Mouse (Mus musculus): Measurements from ENCODE around the gene Spsb2. TPM values are rescaled to one million over a fixed set of nuclear protein-coding genes. Genes with fewer than 3 reads are reported as not detected.
"Not testable (repeated sequence)": the region's sequence is repeated elsewhere in the genome, so short reads cannot be mapped to it uniquely, and the experiment has no call there.

Gene Spsb2
- total RNA-seq, 1 experiment, result 10.1 TPM

DNA sequence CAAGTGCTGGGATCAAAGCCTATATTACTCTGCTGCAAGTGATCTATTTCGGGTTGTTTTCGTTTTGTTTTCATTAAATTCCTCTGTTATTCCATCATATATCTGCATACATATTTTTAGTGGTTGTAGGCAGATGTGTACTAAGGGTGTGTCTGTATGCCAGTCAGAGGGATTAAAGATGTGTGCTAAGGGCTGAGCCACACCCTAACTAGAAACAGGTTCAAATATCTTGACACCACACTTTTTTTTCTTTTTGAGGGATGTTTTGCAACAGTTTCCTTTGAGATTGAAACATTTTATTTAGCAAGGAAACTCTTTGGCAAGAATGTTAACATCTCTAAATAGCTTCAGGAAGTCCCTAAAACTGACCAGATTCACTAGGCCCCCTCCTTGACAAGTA, 12.3 kb upstream of the Spsb2 start:
- DNase-seq (ENCODE audit: low read depth, low spot score), result no peak
- no peak overlapping the region for H3K4me3 ChIP-seq (ENCODE audit: insufficient read depth in 1 of 2, low read depth in 1 of 2, low read length in 2 of 2, poor library complexity in 1 of 2, severe bottlenecking in 1 of 2)
- peaks cover 0 to 5% of the 10 kb centered on the region in 2 experiments; a peak in 2 of 4 replicates for H3K4me1 ChIP-seq (ENCODE audit: control insufficient read depth in 2 of 2, insufficient read depth in 2 of 2, low read length in 2 of 2, poor library complexity in 1 of 2)
- peaks cover 3% of the 10 kb centered on the region; the same call in 1 of the 2 replicates for H3K36me3 ChIP-seq (ENCODE audit: control insufficient read depth, insufficient read depth, low read length, poor library complexity, severe bottlenecking)
- H3K27ac ChIP-seq (ENCODE audit: insufficient read depth, low read depth, low read length, poor library complexity, severe bottlenecking), result peak overlapping the region; percentile 82
- TF ChIP-seq HCFC1 (IDR thresholded peaks at IDR 0.05; ENCODE audit: borderline replicate concordance, insufficient read depth, low read length) (no peak), MAFK (IDR thresholded peaks at IDR 0.05; ENCODE audit: insufficient read depth, low read depth, low read length) (no peak), ZC3H11A (IDR thresholded peaks at IDR 0.05; ENCODE audit: borderline replicate concordance, low read depth, low read length) (no peak), ZNF384 (IDR thresholded peaks at IDR 0.05; ENCODE audit: low read depth, low read length) (no peak), CHD2 (IDR thresholded peaks at IDR 0.05; ENCODE audit: low read depth, low read length) (no peak)
- no peak overlapping the region; the same call in 1 of the 2 replicates for H3K9ac ChIP-seq (ENCODE audit: insufficient read depth, low read depth, low read length, poor library complexity, severe bottlenecking)
- in situ Hi-C loops (cut with MboI; ENCODE audit: low sequenced_read_pairs in 2 of 2, unreplicated experiment in 2 of 2), result no loop called here
- no peaks in the 10 kb centered on the region for H3K9me3 ChIP-seq (ENCODE audit: control insufficient read depth, insufficient read depth, low read depth, low read length)

DNA sequence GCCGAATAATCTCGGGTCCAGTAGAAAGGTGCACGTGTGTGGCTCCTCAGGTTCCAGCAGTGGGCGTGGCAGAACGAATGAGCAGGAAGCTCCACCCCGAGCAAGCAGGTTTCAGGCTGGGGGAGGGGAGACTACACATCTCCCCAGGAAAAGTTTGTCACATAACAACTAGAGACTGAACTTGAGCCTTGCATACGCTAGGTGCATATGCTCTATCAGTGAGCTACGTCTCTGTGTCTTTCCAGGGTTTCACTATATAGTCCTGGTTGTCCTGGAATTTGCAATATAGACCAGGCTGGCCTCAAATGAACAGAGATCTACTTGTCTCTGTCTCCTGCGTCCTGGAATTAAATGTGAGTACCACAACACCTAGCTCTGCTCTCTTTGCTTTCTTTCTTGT, 6.1 kb upstream of the Spsb2 start:
- peak overlapping the region; percentile 54; the same call in 1 of the 2 replicates for H3K9ac ChIP-seq (ENCODE audit: insufficient read depth, low read depth, low read length, poor library complexity, severe bottlenecking)
- in situ Hi-C loops (cut with MboI; ENCODE audit: low sequenced_read_pairs in 2 of 2, unreplicated experiment in 2 of 2); H3K36me3 ChIP-seq (ENCODE audit: control insufficient read depth, insufficient read depth, low read length, poor library complexity, severe bottlenecking); DNase-seq (ENCODE audit: low read depth, low spot score); H3K9me3 ChIP-seq (ENCODE audit: control insufficient read depth, insufficient read depth, low read depth, low read length); H3K4me1 ChIP-seq (ENCODE audit: control insufficient read depth in 2 of 2, insufficient read depth in 2 of 2, low read length in 2 of 2, poor library complexity in 1 of 2): not testable (repeated sequence)
- H3K27ac ChIP-seq (ENCODE audit: insufficient read depth, low read depth, low read length, poor library complexity, severe bottlenecking), result peak overlapping the region; percentile 83; the same call in 1 of the 2 replicates
- H3K4me3 ChIP-seq (ENCODE audit: insufficient read depth in 1 of 2, low read depth in 1 of 2, low read length in 2 of 2, poor library complexity in 1 of 2, severe bottlenecking in 1 of 2), result peak overlapping the region; percentile 62 to 64

DNA sequence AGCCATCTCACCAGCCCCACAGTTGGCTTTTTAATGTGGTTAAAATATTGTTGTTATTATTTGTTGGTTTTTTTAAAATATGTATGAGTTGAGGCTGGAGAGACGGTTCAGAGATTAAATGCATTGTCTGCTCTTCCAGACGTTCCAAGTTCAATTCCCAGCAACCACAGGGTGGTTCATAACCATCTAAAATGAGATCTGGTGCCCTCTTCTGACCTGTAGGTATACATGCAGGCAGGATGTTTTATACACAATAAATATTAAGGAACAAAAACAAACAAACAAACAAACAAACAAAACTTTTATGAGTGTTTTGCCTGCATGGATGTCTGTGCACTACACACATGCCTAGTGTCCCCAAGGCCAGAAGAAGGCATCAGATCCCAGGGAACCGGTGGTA, 5.4 kb upstream of the Spsb2 start:
- DNase-seq (ENCODE audit: low read depth, low spot score), result no peak
- H3K9ac ChIP-seq (ENCODE audit: insufficient read depth, low read depth, low read length, poor library complexity, severe bottlenecking), result no peak overlapping the region; the same call in 1 of the 2 replicates
- peaks cover 0 to 3% of the 10 kb centered on the region in 2 experiments; a peak in 2 of 4 replicates for H3K4me1 ChIP-seq (ENCODE audit: control insufficient read depth in 2 of 2, insufficient read depth in 2 of 2, low read length in 2 of 2, poor library complexity in 1 of 2)
- peak overlapping the region in 1 of 2 experiments; percentile 40; a peak in 2 of 4 replicates for H3K4me3 ChIP-seq (ENCODE audit: insufficient read depth in 1 of 2, low read depth in 1 of 2, low read length in 2 of 2, poor library complexity in 1 of 2, severe bottlenecking in 1 of 2)
- H3K27ac ChIP-seq (ENCODE audit: insufficient read depth, low read depth, low read length, poor library complexity, severe bottlenecking), result peak overlapping the region; percentile 5; the same call in 1 of the 2 replicates
- H3K36me3 ChIP-seq (ENCODE audit: control insufficient read depth, insufficient read depth, low read length, poor library complexity, severe bottlenecking), result no peaks in the 10 kb centered on the region
- in situ Hi-C loops (cut with MboI; ENCODE audit: low sequenced_read_pairs in 2 of 2, unreplicated experiment in 2 of 2), result no loop called here
- no peak for TF ChIP-seq ZC3H11A (IDR thresholded peaks at IDR 0.05; ENCODE audit: borderline replicate concordance, low read depth, low read length)
- no peak for TF ChIP-seq CHD2 (IDR thresholded peaks at IDR 0.05; ENCODE audit: low read depth, low read length)
- no peak for TF ChIP-seq HCFC1 (IDR thresholded peaks at IDR 0.05; ENCODE audit: borderline replicate concordance, insufficient read depth, low read length)
- TF ChIP-seq ZNF384 (IDR thresholded peaks at IDR 0.05; ENCODE audit: low read depth, low read length), result no peak
- no peak for TF ChIP-seq MAFK (IDR thresholded peaks at IDR 0.05; ENCODE audit: insufficient read depth, low read depth, low read length)
- H3K9me3 ChIP-seq (ENCODE audit: control insufficient read depth, insufficient read depth, low read depth, low read length), result no peaks in the 10 kb centered on the region

DNA sequence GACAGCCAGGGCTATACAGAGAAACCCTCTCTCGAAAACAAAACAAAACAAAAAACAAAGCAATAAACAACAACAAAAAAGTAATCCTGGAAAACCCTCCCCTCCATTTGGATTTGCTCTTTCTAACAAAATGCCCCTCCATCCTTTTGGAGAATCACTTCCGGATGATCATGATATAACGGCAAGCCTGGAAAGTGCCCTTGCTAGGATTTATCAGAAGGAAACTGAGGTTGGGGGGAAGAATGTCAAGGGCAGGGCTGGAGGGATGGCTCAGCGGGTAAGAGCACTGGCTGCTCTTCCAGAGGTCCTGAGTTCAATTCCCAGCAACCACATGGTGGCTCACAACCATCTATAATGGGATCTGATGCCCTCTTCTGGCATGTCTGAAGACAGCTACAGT, 4.8 kb upstream of the Spsb2 start:
- DNase-seq (ENCODE audit: low read depth, low spot score); in situ Hi-C loops (cut with MboI; ENCODE audit: low sequenced_read_pairs in 2 of 2, unreplicated experiment in 2 of 2); H3K4me1 ChIP-seq (ENCODE audit: control insufficient read depth in 2 of 2, insufficient read depth in 2 of 2, low read length in 2 of 2, poor library complexity in 1 of 2); H3K9me3 ChIP-seq (ENCODE audit: control insufficient read depth, insufficient read depth, low read depth, low read length); H3K27ac ChIP-seq (ENCODE audit: insufficient read depth, low read depth, low read length, poor library complexity, severe bottlenecking); H3K9ac ChIP-seq (ENCODE audit: insufficient read depth, low read depth, low read length, poor library complexity, severe bottlenecking); H3K36me3 ChIP-seq (ENCODE audit: control insufficient read depth, insufficient read depth, low read length, poor library complexity, severe bottlenecking): not testable (repeated sequence)
- peak overlapping the region in 1 of 2 experiments; percentile 40; a peak in 1 of 4 replicates for H3K4me3 ChIP-seq (ENCODE audit: insufficient read depth in 1 of 2, low read depth in 1 of 2, low read length in 2 of 2, poor library complexity in 1 of 2, severe bottlenecking in 1 of 2)

DNA sequence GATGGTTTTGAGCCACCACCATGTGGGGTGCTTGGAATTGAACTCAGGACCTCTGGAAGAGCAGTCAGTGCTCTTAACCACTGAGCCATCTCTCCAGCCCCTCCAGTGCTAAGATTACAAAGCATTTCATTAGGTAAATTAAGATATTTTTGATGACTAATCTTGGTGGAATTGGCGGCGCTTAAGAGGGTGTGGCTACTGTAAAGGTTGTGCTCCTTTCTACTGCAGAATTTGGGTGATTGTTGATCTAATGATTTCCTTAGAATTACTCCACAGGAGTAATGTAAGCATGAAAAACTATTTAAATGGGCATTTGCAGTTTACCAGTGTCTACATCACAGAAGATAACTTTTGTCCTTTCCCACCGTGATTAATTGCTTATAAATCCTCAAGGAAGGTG, 4.1 kb upstream of the Spsb2 start:
- DNase-seq (ENCODE audit: low read depth, low spot score), result no peak
- Histone ChIP-seq H3K36me3 (ENCODE audit: control insufficient read depth, insufficient read depth, low read length, poor library complexity, severe bottlenecking) (no peaks in the 10 kb centered on the region), H3K9ac (ENCODE audit: insufficient read depth, low read depth, low read length, poor library complexity, severe bottlenecking) (no peak overlapping the region), H3K4me1 (ENCODE audit: control insufficient read depth in 2 of 2, insufficient read depth in 2 of 2, low read length in 2 of 2, poor library complexity in 1 of 2) (peaks cover 0 to 5% of the 10 kb centered on the region in 2 experiments; a peak in 2 of 4 replicates), H3K4me3 (ENCODE audit: insufficient read depth in 1 of 2, low read depth in 1 of 2, low read length in 2 of 2, poor library complexity in 1 of 2, severe bottlenecking in 1 of 2) (no peak overlapping the region), H3K27ac (ENCODE audit: insufficient read depth, low read depth, low read length, poor library complexity, severe bottlenecking) (no peak overlapping the region; the same call in 1 of the 2 replicates), H3K9me3 (ENCODE audit: control insufficient read depth, insufficient read depth, low read depth, low read length) (no peaks in the 10 kb centered on the region)
- in situ Hi-C loops (cut with MboI; ENCODE audit: low sequenced_read_pairs in 2 of 2, unreplicated experiment in 2 of 2), result no loop called here
- no peak for TF ChIP-seq ZNF384 (IDR thresholded peaks at IDR 0.05; ENCODE audit: low read depth, low read length)
- no peak for TF ChIP-seq HCFC1 (IDR thresholded peaks at IDR 0.05; ENCODE audit: borderline replicate concordance, insufficient read depth, low read length)
- TF ChIP-seq ZC3H11A (IDR thresholded peaks at IDR 0.05; ENCODE audit: borderline replicate concordance, low read depth, low read length), result no peak
- no peak for TF ChIP-seq CHD2 (IDR thresholded peaks at IDR 0.05; ENCODE audit: low read depth, low read length)
- no peak for TF ChIP-seq MAFK (IDR thresholded peaks at IDR 0.05; ENCODE audit: insufficient read depth, low read depth, low read length)
